11 mouse cellular contexts compared by ENCODE assay signal in genomic region chr7:70065471-70066130, GRCm38 (mm10).
DNase-seq lines count a peak whose midpoint lies in the region; ATAC-seq lines count a peak whose summit lies in the region.
"Had no signal": no experiment of that assay in that cellular context is flagged by ENCODE, and none has a peak within 500 bp of the region (broad histone marks: within the 10 kb centered on the region; RNA-seq: fewer than 3 reads in every experiment).

No protein-coding gene starts in this region.

- H3K27me3 ChIP-seq in hindbrain, embryonic 12.5 days: no peaks in the 10 kb centered on the region
- H3K27me3 ChIP-seq: Patski had no signal

- peak; percentile 44 for ATAC-seq in hindbrain, embryonic 12.5 days (ENCODE audit: low FRiP score)
- ATAC-seq: Patski had no signal

- no peak overlapping the region for H3K9ac ChIP-seq in hindbrain, embryonic 12.5 days
- H3K9ac ChIP-seq: limb, embryonic 12.5 days had no signal

- no peak overlapping the region for H3K4me2 ChIP-seq in hindbrain, embryonic 12.5 days (replicated peaks)
- H3K4me2 ChIP-seq: limb, embryonic 12.5 days had no signal

- H3K27ac ChIP-seq in hindbrain, embryonic 12.5 days: peak overlapping the region; percentile 46; the same call in 1 of the 2 replicates
- H3K27ac ChIP-seq: limb, embryonic 12.5 days had no signal

- no peaks in the 10 kb centered on the region for H3K9me3 ChIP-seq in hindbrain, embryonic 12.5 days (replicated peaks)
- H3K9me3 ChIP-seq: limb, embryonic 12.5 days had no signal

- peak; percentile 71 for DNase-seq in adrenal gland, postnatal 10 days
- no peak for DNase-seq in adrenal gland, adult 8-10 months
- DNase-seq in left cerebral cortex, postnatal 4 days: peak; percentile 75
- no peak for DNase-seq in left cerebral cortex, postnatal 25 days (ENCODE audit: low spot score in 2 of 2)
- DNase-seq in kidney, postnatal 36 days: peak; percentile 13 to 41
- no peak for DNase-seq in thymus, postnatal 10 days (ENCODE audit: low spot score in 2 of 2)
- no peak for DNase-seq in cerebellum, adult 11-12 months

- no peaks in the 10 kb centered on the region for H3K36me3 ChIP-seq in hindbrain, embryonic 12.5 days
- H3K36me3 ChIP-seq: limb, embryonic 12.5 days had no signal

- intact Hi-C loops in left cerebral cortex, postnatal 4 days (cut with DNase I): no loop called here
- intact Hi-C loops in left cerebral cortex, postnatal 25 days (cut with DNase I): no loop called here

- WGBS in hindbrain, embryonic 12.5 days: 71% methylated on average over 11 of the region's 11 CpGs

- H3K4me1 ChIP-seq in hindbrain, embryonic 12.5 days: peaks cover 26% of the 10 kb centered on the region

- H3K4me3 ChIP-seq in hindbrain, embryonic 12.5 days: no peak overlapping the region
- H3K4me3 ChIP-seq: erythroblast, embryonic 14.5 days; limb, embryonic 12.5 days had no signal

Comparison
In these comparisons a context has a peak if more than half of its experiments do, and no peak if none do; other contexts are left out.
1. DNase-seq: peak in adrenal gland, postnatal 10 days (single experiment), left cerebral cortex, postnatal 4 days (single experiment) and kidney, postnatal 36 days (2 of 2); none in adrenal gland, adult 8-10 months (single experiment), left cerebral cortex, postnatal 25 days (0 of 2), thymus, postnatal 10 days (0 of 2) and cerebellum, adult 11-12 months (single experiment).